Mouse (Mus musculus) embryonic facial prominence, embryonic 12.5 days (tissue): ENCODE data around the gene Unc13a. TPM values are rescaled to one million over a fixed set of nuclear protein-coding genes. Genes with fewer than 3 reads are reported as not detected.
"Not testable (repeated sequence)": the region's sequence is repeated elsewhere in the genome, so short reads cannot be mapped to it uniquely, and the experiment has no call there.

Experiments used
- ATAC-seq: fragments of 200-750 bp; cut with Nextera tagmentation; 2 replicates; pipeline ENCODE4 v1.8.0; 2017; ENCODE audit not compliant: insufficient number of reproducible peaks, insufficient read depth, low FRiP score, low TSS enrichment
- H3K27ac ChIP-seq: fragments of 300-500 bp; sonication (generic); 2 replicates; pipeline ENCODE4 v1.5.1; 2016; ENCODE audit warnings: mild to moderate bottlenecking
- H3K27me3 ChIP-seq: fragments of 300-500 bp; sonication (generic); 2 replicates; pipeline ENCODE4 v1.6.1; 2016; ENCODE audit warnings: mild to moderate bottlenecking, moderate library complexity
- H3K36me3 ChIP-seq: fragments of 300-500 bp; sonication (generic); 2 replicates; pipeline ENCODE4 v1.6.1; 2016; ENCODE audit warnings: mild to moderate bottlenecking
- H3K4me1 ChIP-seq: fragments of 300-500 bp; sonication (generic); 2 replicates; pipeline ENCODE4 v1.6.1; 2016
- H3K4me2 ChIP-seq: fragments of 300-500 bp; sonication (generic); replicated peaks from 2 replicates; pipeline ENCODE4 v1.6.1; 2016; ENCODE audit warnings: mild to moderate bottlenecking, moderate library complexity
- H3K4me3 ChIP-seq: fragments of 300-500 bp; sonication (generic); 2 replicates; pipeline ENCODE4 v1.5.1; 2016; ENCODE audit warnings: mild to moderate bottlenecking
- H3K9ac ChIP-seq: fragments of 300-500 bp; sonication (generic); 2 replicates; pipeline ENCODE4 v1.6.1; 2016; ENCODE audit warnings: mild to moderate bottlenecking, moderate library complexity
- H3K9me3 ChIP-seq: fragments of 300-500 bp; sonication (generic); 2 replicates; pipeline ENCODE4 v1.6.1; 2016; ENCODE audit warnings: mild to moderate bottlenecking, moderate library complexity
- WGBS: fragments of 180-500 bp; shearing (Covaris S2); methylation state at CpG from one replicate; pipeline ENCODE4 v1.1.7; 2016; 5-methylcytosine and 5-hydroxymethylcytosine counted together
- polyA plus RNA-seq: library from polyadenylated mRNA; unstranded; fragments of >200 nt; fragmentation: Nextera tagmentation; extraction: Ambion mirVana; gene quantifications from 2 replicates; pipeline ENCODE4 v1.2.1, GENCODE M21; 2016

The Unc13a gene
- polyA plus RNA-seq, 1 experiment from 2014 or later: 1.9 TPM

- Histone ChIP-seq H3K36me3 (no peaks in the 10 kb centered on the region), H3K9me3 (no peaks in the 10 kb centered on the region), H3K4me3 (no peak overlapping the region), H3K9ac (no peak overlapping the region), H3K4me1 (peaks cover 9% of the 10 kb centered on the region; the same call in 1 of the 2 replicates), H3K27me3 (peaks cover 80% of the 10 kb centered on the region), H3K4me2 (no peak overlapping the region), H3K27ac (no peak overlapping the region)
- ATAC-seq: no peak
- WGBS: 74% methylated on average over 3 of the region's 3 CpGs
Observed at GRCm38 (mm10) chr8:71702923-71703322, 31.4 kb upstream of the Unc13a start.

GRCm38 (mm10) chr8:71702087-71702432 lies 30.5 kb upstream of the Unc13a start:
- WGBS: 29% methylated on average over 4 of the region's 4 CpGs
- Histone ChIP-seq H3K4me3 (no peak overlapping the region), H3K27me3 (peaks cover 79% of the 10 kb centered on the region)

GRCm38 (mm10) chr8:71701414-71702086 lies 30.0 kb upstream of the Unc13a start, which contains the start of gene B3gnt3:
Gene B3gnt3 (minus strand): TSS chr8:71701789.
- Histone ChIP-seq H3K4me3 (peak within 1 kb of the TSS; percentile 7; the same call in 1 of the 2 replicates), H3K4me1 (peaks cover 9% of the 10 kb centered on the region; the same call in 1 of the 2 replicates), H3K4me2 (peak within 1 kb of the TSS; percentile 12; the same call in 1 of the 2 replicates), H3K9ac (no peak within 1 kb of the TSS; the same call in 1 of the 2 replicates), H3K27me3 (peaks cover 78% of the 10 kb centered on the region), H3K27ac (no peak within 1 kb of the TSS), H3K9me3 (no peaks in the 10 kb centered on the region), H3K36me3 (no peaks in the 10 kb centered on the region)
- no peak for ATAC-seq
- 17% methylated on average over 32 of the region's 34 CpGs for WGBS

More at GRCm38 (mm10) chr8:71702087-71702432, 30.5 kb upstream of the Unc13a start:
- Histone ChIP-seq H3K36me3 (no peaks in the 10 kb centered on the region), H3K4me2 (no peak overlapping the region), H3K9ac (no peak overlapping the region), H3K4me1 (peaks cover 9% of the 10 kb centered on the region; the same call in 1 of the 2 replicates), H3K9me3 (no peaks in the 10 kb centered on the region), H3K27ac (no peak overlapping the region)
- ATAC-seq: no peak

GRCm38 (mm10) chr8:71700493-71701269 lies 29.1 kb upstream of the Unc13a start:
- peaks cover 9% of the 10 kb centered on the region; the same call in 1 of the 2 replicates for H3K4me1 ChIP-seq
- ATAC-seq: no peak
- WGBS: 8% methylated on average over 29 of the region's 29 CpGs
- peaks cover 79% of the 10 kb centered on the region for H3K27me3 ChIP-seq
- no peak overlapping the region for H3K9ac ChIP-seq
- H3K9me3 ChIP-seq: no peaks in the 10 kb centered on the region
- peak overlapping the region; percentile 7; the same call in 1 of the 2 replicates for H3K4me3 ChIP-seq
- H3K27ac ChIP-seq: no peak overlapping the region
- H3K36me3 ChIP-seq: no peaks in the 10 kb centered on the region
- H3K4me2 ChIP-seq: peak overlapping the region; percentile 12; the same call in 1 of the 2 replicates

GRCm38 (mm10) chr8:71695456-71695855 lies 23.9 kb upstream of the Unc13a start:
- H3K4me2 ChIP-seq, H3K27ac ChIP-seq, ATAC-seq, H3K4me1 ChIP-seq, H3K4me3 ChIP-seq, H3K36me3 ChIP-seq, H3K9ac ChIP-seq, H3K9me3 ChIP-seq: not testable (repeated sequence)
- peaks cover 85% of the 10 kb centered on the region for H3K27me3 ChIP-seq
- WGBS: 65% methylated on average over 12 of the region's 12 CpGs

- ATAC-seq: no peak; the same call in 1 of the 2 replicates
- Histone ChIP-seq H3K4me2 (peak overlapping the region; percentile 29), H3K9me3 (no peaks in the 10 kb centered on the region; the same call in 1 of the 2 replicates), H3K4me1 (peaks cover 8% of the 10 kb centered on the region; the same call in 1 of the 2 replicates), H3K9ac (no peak overlapping the region), H3K36me3 (no peaks in the 10 kb centered on the region), H3K4me3 (peak overlapping the region; percentile 17; the same call in 1 of the 2 replicates), H3K27me3 (peaks cover 90% of the 10 kb centered on the region), H3K27ac (no peak overlapping the region)
- WGBS: 9% methylated on average over 68 of the region's 68 CpGs
Observed at GRCm38 (mm10) chr8:71693166-71694041, 21.8 kb upstream of the Unc13a start.

GRCm38 (mm10) chr8:71692509-71692908 lies 21.0 kb upstream of the Unc13a start:
- 0 out of 2 replicates have a peak overlapping the region, but pooled peaks have one; percentile 9 for H3K4me3 ChIP-seq
- no peak for ATAC-seq
- H3K4me1 ChIP-seq: peaks cover 12% of the 10 kb centered on the region; the same call in 1 of the 2 replicates
- no peak overlapping the region for H3K9ac ChIP-seq
- WGBS: 3% methylated on average over 30 of the region's 30 CpGs
- H3K9me3 ChIP-seq: no peaks in the 10 kb centered on the region; the same call in 1 of the 2 replicates
- H3K27me3 ChIP-seq: peaks cover 92% of the 10 kb centered on the region
- H3K36me3 ChIP-seq: no peaks in the 10 kb centered on the region
- no peak overlapping the region for H3K27ac ChIP-seq
- 0 out of 2 replicates have a peak overlapping the region, but pooled peaks have one; percentile 7 for H3K4me2 ChIP-seq

- no peak within 1 kb of the TSS for H3K9ac ChIP-seq
- peaks cover 26% of the 10 kb centered on the region for H3K4me1 ChIP-seq
- no peaks in the 10 kb centered on the region; the same call in 1 of the 2 replicates for H3K9me3 ChIP-seq
- no peak within 1 kb of the TSS for H3K27ac ChIP-seq
- H3K36me3 ChIP-seq: no peaks in the 10 kb centered on the region
- WGBS: 6% methylated on average over 33 of the region's 33 CpGs
- H3K27me3 ChIP-seq: peaks cover 100% of the 10 kb centered on the region
- no peak within 1 kb of the TSS for H3K4me3 ChIP-seq
- no peak for ATAC-seq
- H3K4me2 ChIP-seq: no peak within 1 kb of the TSS
Observed at GRCm38 (mm10) chr8:71689028-71689427, 17.5 kb upstream of the Unc13a start, which contains the start of gene Insl3. Gene Insl3 (plus strand): TSS chr8:71689214.

GRCm38 (mm10) chr8:71687616-71688015 lies 16.1 kb upstream of the Unc13a start:
- H3K27ac ChIP-seq: no peak overlapping the region
- no peaks in the 10 kb centered on the region for H3K36me3 ChIP-seq
- no peak for ATAC-seq
- 2% methylated on average over 8 of the region's 8 CpGs for WGBS
- H3K4me2 ChIP-seq: no peak overlapping the region
- peaks cover 18% of the 10 kb centered on the region for H3K4me1 ChIP-seq
- H3K9ac ChIP-seq: no peak overlapping the region
- no peak overlapping the region for H3K4me3 ChIP-seq
- H3K9me3 ChIP-seq: no peaks in the 10 kb centered on the region; the same call in 1 of the 2 replicates
- H3K27me3 ChIP-seq: peaks cover 100% of the 10 kb centered on the region

GRCm38 (mm10) chr8:71686143-71686734 lies 14.7 kb upstream of the Unc13a start:
- Histone ChIP-seq H3K9ac (no peak overlapping the region), H3K4me2 (peak overlapping the region; percentile 45), H3K4me1 (peaks cover 23% of the 10 kb centered on the region), H3K27me3 (peaks cover 100% of the 10 kb centered on the region), H3K9me3 (no peaks in the 10 kb centered on the region; the same call in 1 of the 2 replicates), H3K36me3 (no peaks in the 10 kb centered on the region), H3K27ac (no peak overlapping the region), H3K4me3 (peak overlapping the region; percentile 24)
- 2% methylated on average over 23 of the region's 23 CpGs for WGBS
- peak; percentile 23; the same call in 1 of the 2 replicates for ATAC-seq
